Mouse (Mus musculus): Measurements from ENCODE around the gene Olfr1084. TPM values are rescaled to one million over a fixed set of nuclear protein-coding genes. Genes with fewer than 3 reads are reported as not detected.
"Not testable (repeated sequence)": the region's sequence is repeated elsewhere in the genome, so short reads cannot be mapped to it uniquely, and the experiment has no call there.

The Olfr1084 gene
- total RNA-seq (2017): not detected in 2 replicates

- ATAC-seq (ENCODE audit: extremely low read depth, insufficient number of reproducible peaks, low FRiP score, poor library complexity, severe bottlenecking): not testable (repeated sequence)
These were observed at the start of gene Olfr1084 for GRCm38 (mm10) chr2:86639625-86640024. Gene Olfr1084, minus strand, starts transcription at chr2:86639725.

DNA sequence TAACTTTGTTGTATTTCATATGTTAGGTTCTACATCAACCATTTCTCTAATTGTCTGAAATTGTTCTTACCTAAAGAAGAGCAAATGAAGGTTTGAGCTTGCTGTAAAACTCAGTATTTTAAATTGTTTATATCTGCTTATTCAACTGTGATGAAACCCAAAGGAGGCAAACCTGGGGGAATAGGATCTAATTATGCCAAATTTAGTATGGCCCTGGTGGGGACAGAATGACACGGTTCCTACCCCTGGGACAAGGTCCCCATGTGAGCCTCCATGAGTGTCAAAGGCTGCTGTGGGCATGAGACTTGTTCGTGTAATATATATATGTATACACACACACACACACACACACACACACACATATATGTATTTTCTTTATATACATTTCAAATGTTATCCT is 40.5 kb upstream of the Olfr1084 start, which contains the start of gene Olfr1086:
TSS of gene Olfr1086 (minus strand) at position 101 of the 400 bp plus-strand sequence.
- ATAC-seq (ENCODE audit: extremely low read depth, insufficient number of reproducible peaks, low FRiP score, poor library complexity, severe bottlenecking): no peak

GRCm38 (mm10) chr2:86661919-86662318 is 22.4 kb upstream of the Olfr1084 start, which contains the start of gene Olfr1085:
Gene Olfr1085, minus strand, starts transcription at chr2:86662019.
- no peak for ATAC-seq (ENCODE audit: extremely low read depth, insufficient number of reproducible peaks, low FRiP score, poor library complexity, severe bottlenecking)

DNA sequence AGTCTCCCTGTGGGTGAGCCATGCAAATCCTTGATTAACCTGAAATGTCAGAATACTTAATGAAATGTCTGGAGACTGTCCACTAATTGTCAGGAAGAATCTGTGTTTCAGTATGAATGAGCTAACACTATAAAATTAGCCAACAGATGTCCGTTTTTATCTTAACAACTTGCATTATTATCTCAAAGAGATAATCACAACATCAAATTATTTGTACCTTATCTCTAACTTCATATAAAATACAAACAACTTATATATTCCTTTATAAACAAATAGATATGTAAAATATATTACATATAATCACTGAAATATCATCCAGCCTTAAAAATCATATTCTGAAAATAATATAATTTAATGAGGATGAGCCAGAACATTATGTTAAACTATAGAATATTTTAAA is 40.7 kb downstream of the Olfr1084 start, which contains the start of gene Olfr1082:
TSS of gene Olfr1082 (minus strand) at position 101 of the 400 bp plus-strand sequence.
- not testable (repeated sequence) for ATAC-seq (ENCODE audit: extremely low read depth, insufficient number of reproducible peaks, low FRiP score, poor library complexity, severe bottlenecking)

Other genes starting within 250 kb of the Olfr1084 start
- gene Olfr1061, start 225.7 kb downstream of the Olfr1084 start, total RNA-seq (2017): not detected in 2 replicates
- not detected in 2 replicates for gene Olfr1062, start 213.0 kb downstream of the Olfr1084 start, total RNA-seq (2017)
- gene Olfr1065, start 189.1 kb downstream of the Olfr1084 start, total RNA-seq (2017): not detected in 2 replicates
- not detected in 2 replicates for gene Olfr1066, start 183.5 kb downstream of the Olfr1084 start, total RNA-seq (2017)
- not detected in 2 replicates for gene Olfr228, start 152.3 kb downstream of the Olfr1084 start, total RNA-seq (2017)
- not detected in 2 replicates for gene Olfr1076, start 131.3 kb downstream of the Olfr1084 start, total RNA-seq (2017)
- not detected in 2 replicates for gene Olfr1079, start 97.2 kb downstream of the Olfr1084 start, total RNA-seq (2017)
- gene Olfr1080, start 81.5 kb downstream of the Olfr1084 start, total RNA-seq (2017): not detected in 2 replicates
- gene Olfr1082, start 40.8 kb downstream of the Olfr1084 start, total RNA-seq (2017): not detected in 2 replicates
- gene Olfr1085, start 22.3 kb upstream of the Olfr1084 start, total RNA-seq (2017): 0.12 TPM in 1 of 2 replicates, not detected in the other
- gene Olfr1086, start 40.4 kb upstream of the Olfr1084 start, total RNA-seq (2017): not detected in 2 replicates
- not detected in 2 replicates for gene Olfr1087, start 58.7 kb upstream of the Olfr1084 start, total RNA-seq (2017)
- not detected in 2 replicates for gene Olfr1089, start 94.0 kb upstream of the Olfr1084 start, total RNA-seq (2017)
- gene Olfr1090, start 119.3 kb upstream of the Olfr1084 start, total RNA-seq (2017): not detected in 2 replicates
- not detected in 2 replicates for gene Olfr1093, start 142.8 kb upstream of the Olfr1084 start, total RNA-seq (2017)
- gene Olfr141, start 170.3 kb upstream of the Olfr1084 start, total RNA-seq (2017): 0.12 TPM in 1 of 2 replicates, not detected in the other
- 0.37 TPM in 1 of 2 replicates, not detected in the other for gene Olfr1094, start 184.9 kb upstream of the Olfr1084 start, total RNA-seq (2017)
- not detected in 2 replicates for gene Olfr1095, start 212.0 kb upstream of the Olfr1084 start, total RNA-seq (2017)
- gene Gm13723, start 235.1 kb upstream of the Olfr1084 start, total RNA-seq (2017): not detected in 2 replicates